Mouse (Mus musculus): Measurements from ENCODE around the gene Ccnd3. TPM values are rescaled to one million over a fixed set of nuclear protein-coding genes. Genes with fewer than 3 reads are reported as not detected.

Ccnd3 gene
- polyA plus RNA-seq (2016; fragmentation: Nextera tagmentation; extraction: Ambion mirVana): 270 and 341 TPM in 2 replicates

GRCm38 (mm10) chr17:47504941-47505346, at the start of gene Ccnd3:
Gene Ccnd3 (plus strand): TSS chr17:47505051.
- Histone ChIP-seq H3K27me3 (ENCODE audit: low read depth, poor library complexity, severe bottlenecking) (no peaks in the 10 kb centered on the region), H3K27ac (replicated peaks) (peak within 1 kb of the TSS; percentile 85), H3K4me1 (peaks cover 46% of the 10 kb centered on the region), H3K4me3 (peak within 1 kb of the TSS; percentile 55), H3K9me3 (replicated peaks) (no peaks in the 10 kb centered on the region), H3K36me3 (peaks cover 12% of the 10 kb centered on the region)
- peak; percentile 59 for DNase-seq (ENCODE audit: low spot score)
- WGBS: 2% methylated on average over 22 of the region's 22 CpGs

GRCm38 (mm10) chr17:47458310-47458709, 46.5 kb upstream of the Ccnd3 start:
- Histone ChIP-seq H3K27me3 (ENCODE audit: low read depth, poor library complexity, severe bottlenecking) (peaks cover 24% of the 10 kb centered on the region), H3K36me3 (no peaks in the 10 kb centered on the region), H3K27ac (replicated peaks) (no peak overlapping the region), H3K4me1 (peaks cover 9% of the 10 kb centered on the region), H3K4me3 (no peak overlapping the region), H3K9me3 (replicated peaks) (no peaks in the 10 kb centered on the region)
- DNase-seq (ENCODE audit: low spot score): no peak
- 87% methylated on average over 13 of the region's 13 CpGs for WGBS

GRCm38 (mm10) chr17:47458936-47459335, 45.9 kb upstream of the Ccnd3 start:
- H3K27ac ChIP-seq (replicated peaks): no peak overlapping the region
- H3K27me3 ChIP-seq (ENCODE audit: low read depth, poor library complexity, severe bottlenecking): peaks cover 29% of the 10 kb centered on the region
- H3K36me3 ChIP-seq: no peaks in the 10 kb centered on the region
- no peaks in the 10 kb centered on the region for H3K9me3 ChIP-seq (replicated peaks)
- no peak for DNase-seq (ENCODE audit: low spot score)
- 96% methylated on average over 2 of the region's 2 CpGs for WGBS
- H3K4me1 ChIP-seq: peaks cover 12% of the 10 kb centered on the region
- H3K4me3 ChIP-seq: no peak overlapping the region

DNA sequence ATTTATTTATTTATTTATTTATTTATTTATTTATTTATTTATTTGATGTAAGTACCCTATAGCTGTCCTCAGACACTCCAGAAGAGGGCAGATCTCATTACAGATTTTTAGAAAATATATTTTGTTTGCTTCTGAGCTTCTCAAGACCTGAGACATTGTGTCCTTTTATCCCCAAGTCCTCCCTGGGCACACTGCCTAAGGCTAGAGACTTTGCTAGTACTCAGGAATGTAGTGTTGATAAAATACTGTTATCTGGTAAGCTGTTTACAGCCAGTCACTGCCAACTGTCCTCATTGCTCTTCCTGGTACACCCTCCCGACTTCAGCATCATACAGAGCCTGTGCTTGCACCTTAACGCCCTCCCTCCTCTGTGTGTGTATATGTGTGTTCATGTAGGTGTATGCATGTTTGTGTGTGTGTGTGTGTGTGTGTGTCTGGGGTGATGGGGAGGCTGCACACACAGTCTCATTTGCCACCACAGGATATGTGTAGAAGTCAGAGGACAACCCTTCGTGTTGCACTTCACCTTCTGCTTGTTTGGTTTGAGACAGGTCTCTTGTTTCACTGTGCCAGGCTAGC, 45.4 kb upstream of the Ccnd3 start:
- no peaks in the 10 kb centered on the region for H3K9me3 ChIP-seq (replicated peaks)
- DNase-seq (ENCODE audit: low spot score): no peak
- no peak overlapping the region for H3K4me3 ChIP-seq
- peaks cover 34% of the 10 kb centered on the region for H3K27me3 ChIP-seq (ENCODE audit: low read depth, poor library complexity, severe bottlenecking)
- H3K4me1 ChIP-seq: peaks cover 17% of the 10 kb centered on the region
- H3K36me3 ChIP-seq: no peaks in the 10 kb centered on the region
- H3K27ac ChIP-seq (replicated peaks): no peak overlapping the region
- 86% methylated on average over 3 of the region's 3 CpGs for WGBS

- Histone ChIP-seq H3K9me3 (replicated peaks) (no peaks in the 10 kb centered on the region), H3K27ac (replicated peaks) (no peak overlapping the region), H3K4me3 (no peak overlapping the region), H3K4me1 (peaks cover 36% of the 10 kb centered on the region), H3K27me3 (ENCODE audit: low read depth, poor library complexity, severe bottlenecking) (peaks cover 56% of the 10 kb centered on the region), H3K36me3 (no peaks in the 10 kb centered on the region)
- WGBS: 74% methylated on average over 3 of the region's 3 CpGs
- DNase-seq (ENCODE audit: low spot score): no peak
Observed at GRCm38 (mm10) chr17:47461688-47462087, 43.2 kb upstream of the Ccnd3 start.

DNA sequence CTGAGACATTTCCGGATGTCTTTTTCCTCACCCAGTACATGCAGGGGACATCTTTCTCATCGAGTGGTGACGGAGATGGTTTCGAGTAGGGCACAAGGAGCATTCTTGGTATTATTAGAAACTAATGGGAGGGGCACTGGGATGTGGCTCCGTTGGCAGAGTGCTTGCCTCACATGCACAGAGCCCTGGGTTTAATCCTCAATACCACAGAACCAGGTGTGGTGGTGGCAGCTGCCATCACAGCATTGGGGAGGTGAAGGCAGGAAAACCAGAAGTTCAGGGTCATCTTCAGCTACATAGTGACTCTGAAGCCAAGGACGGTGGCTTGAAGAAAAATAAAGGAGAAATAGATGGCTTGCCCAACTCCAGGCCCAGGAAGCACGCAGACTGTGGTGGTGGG, 42.6 kb upstream of the Ccnd3 start:
- Histone ChIP-seq H3K9me3 (replicated peaks) (no peaks in the 10 kb centered on the region), H3K27me3 (ENCODE audit: low read depth, poor library complexity, severe bottlenecking) (peaks cover 61% of the 10 kb centered on the region), H3K36me3 (no peaks in the 10 kb centered on the region), H3K27ac (replicated peaks) (no peak overlapping the region), H3K4me3 (no peak overlapping the region), H3K4me1 (peaks cover 36% of the 10 kb centered on the region)
- WGBS: 77% methylated on average over 7 of the region's 7 CpGs
- DNase-seq (ENCODE audit: low spot score): no peak

GRCm38 (mm10) chr17:47462728-47463388, 42.0 kb upstream of the Ccnd3 start:
- H3K27me3 ChIP-seq (ENCODE audit: low read depth, poor library complexity, severe bottlenecking): peaks cover 68% of the 10 kb centered on the region
- no peak overlapping the region for H3K27ac ChIP-seq (replicated peaks)
- no peaks in the 10 kb centered on the region for H3K36me3 ChIP-seq
- DNase-seq (ENCODE audit: low spot score): no peak
- WGBS: 51% methylated on average over 9 of the region's 9 CpGs
- no peaks in the 10 kb centered on the region for H3K9me3 ChIP-seq (replicated peaks)
- H3K4me3 ChIP-seq: no peak overlapping the region
- H3K4me1 ChIP-seq: peaks cover 39% of the 10 kb centered on the region

- H3K27me3 ChIP-seq (ENCODE audit: low read depth, poor library complexity, severe bottlenecking): peaks cover 83% of the 10 kb centered on the region
- H3K9me3 ChIP-seq (replicated peaks): no peaks in the 10 kb centered on the region
- H3K4me1 ChIP-seq: peaks cover 49% of the 10 kb centered on the region
- H3K36me3 ChIP-seq: no peaks in the 10 kb centered on the region
- WGBS: 40% methylated on average over 12 of the region's 12 CpGs
- no peak overlapping the region for H3K27ac ChIP-seq (replicated peaks)
- no peak for DNase-seq (ENCODE audit: low spot score)
- H3K4me3 ChIP-seq: no peak overlapping the region
Observed at GRCm38 (mm10) chr17:47464248-47464965, 40.4 kb upstream of the Ccnd3 start.

DNA sequence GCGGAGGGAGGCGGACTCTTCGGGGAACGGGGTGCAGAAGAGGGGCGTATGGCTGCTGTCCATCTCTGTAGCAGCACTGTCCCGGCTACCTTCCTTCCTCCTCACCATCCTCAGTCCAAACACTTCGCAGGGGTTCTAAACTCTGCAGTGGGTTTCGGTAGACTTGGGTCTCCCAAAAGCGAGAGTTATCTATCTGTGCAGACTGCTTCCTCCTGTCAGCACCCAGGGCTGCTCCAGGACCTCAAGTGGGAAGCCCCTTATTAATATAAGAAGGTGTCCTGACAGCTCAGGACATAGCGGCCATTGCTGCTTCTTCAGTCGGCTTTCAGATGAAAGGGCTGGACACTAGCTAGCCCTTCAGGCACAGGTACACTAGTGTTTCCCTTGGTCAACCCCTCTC, 39.8 kb upstream of the Ccnd3 start:
- Histone ChIP-seq H3K4me1 (peaks cover 49% of the 10 kb centered on the region), H3K27ac (replicated peaks) (no peak overlapping the region), H3K9me3 (replicated peaks) (no peaks in the 10 kb centered on the region), H3K36me3 (no peaks in the 10 kb centered on the region), H3K27me3 (ENCODE audit: low read depth, poor library complexity, severe bottlenecking) (peaks cover 88% of the 10 kb centered on the region), H3K4me3 (no peak overlapping the region)
- DNase-seq (ENCODE audit: low spot score): no peak
- 75% methylated on average over 11 of the region's 11 CpGs for WGBS

- Histone ChIP-seq H3K27me3 (ENCODE audit: low read depth, poor library complexity, severe bottlenecking) (peaks cover 90% of the 10 kb centered on the region), H3K36me3 (no peaks in the 10 kb centered on the region), H3K27ac (replicated peaks) (no peak overlapping the region), H3K4me1 (peaks cover 49% of the 10 kb centered on the region), H3K9me3 (replicated peaks) (no peaks in the 10 kb centered on the region), H3K4me3 (no peak overlapping the region)
- 31% methylated on average over 9 of the region's 9 CpGs for WGBS
- DNase-seq (ENCODE audit: low spot score): no peak
Observed at GRCm38 (mm10) chr17:47466284-47466683, 38.6 kb upstream of the Ccnd3 start.

GRCm38 (mm10) chr17:47467659-47468058, 37.2 kb upstream of the Ccnd3 start:
- DNase-seq (ENCODE audit: low spot score): no peak
- Histone ChIP-seq H3K4me3 (0 out of 2 replicates have a peak overlapping the region, but pooled peaks have one; percentile 47), H3K27ac (replicated peaks) (no peak overlapping the region), H3K27me3 (ENCODE audit: low read depth, poor library complexity, severe bottlenecking) (peaks cover 92% of the 10 kb centered on the region), H3K9me3 (replicated peaks) (no peaks in the 10 kb centered on the region), H3K36me3 (no peaks in the 10 kb centered on the region), H3K4me1 (peaks cover 47% of the 10 kb centered on the region)
- WGBS: 55% methylated on average over 11 of the region's 11 CpGs

DNA sequence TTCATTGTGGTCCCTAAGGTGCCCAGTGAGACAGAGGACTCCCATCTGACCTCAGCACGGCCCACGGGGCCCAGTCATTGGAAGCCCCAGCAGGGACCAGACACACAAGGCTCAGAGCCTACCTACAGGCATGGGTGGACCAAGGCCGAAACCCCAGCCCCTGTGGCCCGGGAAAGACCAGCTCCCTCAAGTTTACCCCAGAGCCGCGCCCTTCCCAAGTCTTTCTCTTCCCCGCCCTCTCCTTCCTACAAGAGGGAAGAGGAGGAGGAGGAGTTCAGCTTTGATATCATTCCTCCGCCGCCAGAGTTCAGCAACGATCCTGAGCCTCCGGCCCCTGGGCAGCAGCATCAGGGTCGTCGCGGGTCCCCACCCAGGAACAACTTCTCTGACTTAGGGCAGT, 36.8 kb upstream of the Ccnd3 start:
- WGBS: 15% methylated on average over 14 of the region's 14 CpGs
- Histone ChIP-seq H3K27me3 (ENCODE audit: low read depth, poor library complexity, severe bottlenecking) (peaks cover 94% of the 10 kb centered on the region), H3K4me1 (peaks cover 44% of the 10 kb centered on the region)

DNA sequence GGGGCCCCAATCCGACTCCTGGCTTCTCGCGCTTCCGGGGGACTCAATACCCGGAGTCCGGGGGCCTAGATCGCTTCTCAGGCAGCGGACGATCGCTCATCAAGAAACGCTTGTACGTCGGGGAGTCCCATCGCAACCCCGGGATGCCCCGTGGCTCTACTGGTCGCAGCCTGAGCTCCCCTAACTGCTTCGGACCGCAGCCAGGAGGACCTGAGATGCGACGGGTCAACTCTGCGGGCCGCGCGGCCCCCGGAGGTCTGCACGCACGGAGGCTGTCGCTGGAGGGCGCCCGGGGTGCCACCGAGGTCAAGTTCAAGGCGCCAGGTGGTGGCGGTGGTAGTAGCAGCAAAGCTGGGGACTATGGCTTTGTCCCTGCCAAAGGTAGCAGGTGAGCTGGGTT, 36.4 kb upstream of the Ccnd3 start:
- H3K27ac ChIP-seq (replicated peaks): peak overlapping the region; percentile 49; the same call in 1 of the 2 replicates
- DNase-seq (ENCODE audit: low spot score): peak; percentile 34
- WGBS: 5% methylated on average over 34 of the region's 34 CpGs
- H3K27me3 ChIP-seq (ENCODE audit: low read depth, poor library complexity, severe bottlenecking): peaks cover 96% of the 10 kb centered on the region
- H3K4me1 ChIP-seq: peaks cover 47% of the 10 kb centered on the region
- H3K36me3 ChIP-seq: no peaks in the 10 kb centered on the region
- H3K9me3 ChIP-seq (replicated peaks): no peaks in the 10 kb centered on the region
- H3K4me3 ChIP-seq: peak overlapping the region; percentile 47

More for the DNA sequence above, 36.8 kb upstream of the Ccnd3 start:
- Histone ChIP-seq H3K27ac (replicated peaks) (peak overlapping the region; percentile 49; the same call in 1 of the 2 replicates), H3K9me3 (replicated peaks) (no peaks in the 10 kb centered on the region), H3K36me3 (no peaks in the 10 kb centered on the region), H3K4me3 (peak overlapping the region; percentile 47)
- DNase-seq (ENCODE audit: low spot score): no peak

Measured in midbrain, embryonic 10.5 days (tissue).